Mouse (Mus musculus) heart, embryonic 11.5 days (tissue): ENCODE measurements around the gene Npas2. TPM values are rescaled to one million over a fixed set of nuclear protein-coding genes. Genes with fewer than 3 reads are reported as not detected.

Source experiments
- ATAC-seq: fragments of 200-750 bp; cut with Nextera tagmentation; replicated peaks from 2 replicates; pipeline ENCODE4 v1.8.0; 2017; ENCODE audit warnings: moderate library complexity; ENCODE audit not compliant: insufficient number of reproducible peaks, low FRiP score, low TSS enrichment
- H3K27ac ChIP-seq: fragments of 300-500 bp; sonication (generic); 2 replicates; pipeline ENCODE4 v1.5.1; 2014; ENCODE audit warnings: mild to moderate bottlenecking, low read depth, low read length
- H3K27me3 ChIP-seq: fragments of 300-500 bp; sonication (generic); 2 replicates; pipeline ENCODE4 v1.6.1; 2014; ENCODE audit warnings: mild to moderate bottlenecking, low read length, mixed read lengths; ENCODE audit not compliant: control insufficient read depth, insufficient read depth
- H3K36me3 ChIP-seq: fragments of 300-500 bp; sonication (generic); 2 replicates; pipeline ENCODE4 v1.6.1; 2014; ENCODE audit warnings: mild to moderate bottlenecking, low read length, moderate library complexity, mixed read lengths; ENCODE audit not compliant: control insufficient read depth, insufficient read depth
- H3K4me1 ChIP-seq: fragments of 300-500 bp; sonication (generic); 2 replicates; pipeline ENCODE4 v1.6.1; 2014; ENCODE audit warnings: low read length; ENCODE audit not compliant: control insufficient read depth, insufficient read depth
- H3K4me2 ChIP-seq: fragments of 300-500 bp; sonication (generic); 2 replicates; pipeline ENCODE4 v1.6.1; 2014; ENCODE audit warnings: mild to moderate bottlenecking, moderate library complexity
- H3K4me3 ChIP-seq: fragments of 300-500 bp; sonication (generic); 2 replicates; pipeline ENCODE4 v1.5.1; 2014; ENCODE audit warnings: low read depth, low read length
- H3K9ac ChIP-seq: fragments of 300-500 bp; sonication (generic); 2 replicates; pipeline ENCODE4 v1.6.1; 2014; ENCODE audit warnings: mild to moderate bottlenecking, low read depth, low read length, moderate library complexity
- H3K9me3 ChIP-seq: fragments of 300-500 bp; sonication (generic); replicated peaks from 2 replicates; pipeline ENCODE4 v1.6.1; 2016; ENCODE audit warnings: low read length; ENCODE audit not compliant: control insufficient read depth
- WGBS: fragments of 180-500 bp; shearing (Covaris S2); extraction: QIAGEN DNeasy Blood & Tissue Kit; methylation state at CpG from one replicate; pipeline ENCODE4 v1.1.7; 2014; ENCODE audit not compliant: insufficient replicate concordance; 5-methylcytosine and 5-hydroxymethylcytosine counted together
- polyA plus RNA-seq: library from polyadenylated mRNA; unstranded; fragments of >200 nt; fragmentation: Nextera tagmentation; extraction: Ambion mirVana; gene quantifications from 2 replicates; pipeline ENCODE4 v1.2.1, GENCODE M21; 2014

Gene Npas2
- polyA plus RNA-seq, 1 experiment from 2014 or later, result 0.13 TPM

DNA sequence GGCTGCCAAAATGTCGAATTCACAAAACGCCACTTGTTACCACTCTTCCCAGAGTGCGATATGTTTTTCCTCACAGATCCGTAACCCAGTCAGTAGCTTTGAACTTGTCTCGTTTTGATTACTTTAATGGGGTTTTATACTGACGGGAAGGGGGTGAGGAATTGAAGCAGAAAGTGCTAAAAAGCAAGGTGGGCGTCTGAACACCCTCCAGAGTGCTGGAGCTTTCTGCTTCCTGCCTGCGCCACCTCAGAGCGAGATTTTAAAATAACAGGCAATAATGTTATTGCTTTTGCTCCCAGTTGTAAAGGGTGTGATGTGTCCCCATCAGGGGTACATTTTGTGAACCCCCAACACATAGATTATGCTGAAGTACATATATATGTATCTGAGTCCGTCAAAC, 145.3 kb downstream of the Npas2 start:
- peaks cover 3% of the 10 kb centered on the region for H3K4me1 ChIP-seq
- WGBS, result 67% methylated on average over 10 of the region's 10 CpGs
- no peak overlapping the region for H3K4me2 ChIP-seq
- H3K27me3 ChIP-seq, result peaks cover 9% of the 10 kb centered on the region
- no peaks in the 10 kb centered on the region for H3K9me3 ChIP-seq
- H3K9ac ChIP-seq, result no peak overlapping the region
- no peak overlapping the region for H3K4me3 ChIP-seq
- no peak for ATAC-seq
- no peak overlapping the region for H3K27ac ChIP-seq
- H3K36me3 ChIP-seq, result no peaks in the 10 kb centered on the region

DNA sequence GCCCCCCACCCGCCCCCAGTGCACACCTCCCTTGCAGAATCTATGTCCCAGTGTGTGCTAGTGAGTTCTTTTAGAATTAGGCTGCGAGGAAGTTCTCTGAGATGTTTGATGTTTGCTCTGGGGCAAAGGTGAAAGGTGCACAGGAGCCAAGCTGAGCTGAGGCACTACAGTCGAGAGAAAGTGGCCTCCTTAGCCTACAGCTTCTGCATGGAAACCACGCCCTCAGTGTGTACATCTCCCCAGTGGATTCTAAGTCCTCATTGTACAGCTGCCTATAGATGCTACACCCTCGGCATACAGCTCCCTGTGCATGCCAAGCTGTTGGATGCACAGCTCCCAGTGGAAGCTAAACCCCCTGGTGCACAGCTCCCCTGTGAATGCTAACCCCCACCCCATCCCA, 145.9 kb downstream of the Npas2 start:
- peaks cover 3% of the 10 kb centered on the region for H3K4me1 ChIP-seq
- H3K27me3 ChIP-seq, result peaks cover 9% of the 10 kb centered on the region
- H3K36me3 ChIP-seq, result no peaks in the 10 kb centered on the region
- no peak for ATAC-seq
- H3K27ac ChIP-seq, result no peak overlapping the region
- H3K4me3 ChIP-seq, result no peak overlapping the region
- no peak overlapping the region for H3K4me2 ChIP-seq
- 57% methylated on average over 5 of the region's 5 CpGs for WGBS
- no peaks in the 10 kb centered on the region for H3K9me3 ChIP-seq
- no peak overlapping the region for H3K9ac ChIP-seq

DNA sequence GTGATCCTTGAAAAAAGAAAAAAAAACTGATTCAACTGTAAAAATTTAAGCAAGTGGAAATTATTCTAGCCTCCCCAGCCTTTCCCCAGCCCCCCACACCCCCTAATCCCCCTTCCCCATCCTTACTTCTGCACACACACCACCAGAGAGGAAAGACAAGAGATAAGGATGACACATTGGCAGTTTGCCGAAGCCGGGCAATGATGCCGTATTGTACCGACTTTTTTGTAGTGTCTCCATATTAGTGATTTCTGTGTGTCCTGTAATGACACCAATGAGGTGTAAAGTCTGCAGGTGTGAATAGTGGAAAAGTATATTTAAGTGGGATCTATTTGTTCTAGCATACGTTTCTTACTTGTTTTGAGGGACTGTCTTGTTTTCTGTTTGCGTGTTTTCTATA, 146.6 kb downstream of the Npas2 start:
- peaks cover 3% of the 10 kb centered on the region for H3K4me1 ChIP-seq
- no peak overlapping the region for H3K4me2 ChIP-seq
- no peak for ATAC-seq
- H3K9me3 ChIP-seq, result no peaks in the 10 kb centered on the region
- WGBS, result 52% methylated on average over 6 of the region's 6 CpGs
- peaks cover 6% of the 10 kb centered on the region for H3K27me3 ChIP-seq
- H3K9ac ChIP-seq, result no peak overlapping the region
- no peaks in the 10 kb centered on the region for H3K36me3 ChIP-seq
- no peak overlapping the region for H3K4me3 ChIP-seq
- no peak overlapping the region for H3K27ac ChIP-seq

DNA sequence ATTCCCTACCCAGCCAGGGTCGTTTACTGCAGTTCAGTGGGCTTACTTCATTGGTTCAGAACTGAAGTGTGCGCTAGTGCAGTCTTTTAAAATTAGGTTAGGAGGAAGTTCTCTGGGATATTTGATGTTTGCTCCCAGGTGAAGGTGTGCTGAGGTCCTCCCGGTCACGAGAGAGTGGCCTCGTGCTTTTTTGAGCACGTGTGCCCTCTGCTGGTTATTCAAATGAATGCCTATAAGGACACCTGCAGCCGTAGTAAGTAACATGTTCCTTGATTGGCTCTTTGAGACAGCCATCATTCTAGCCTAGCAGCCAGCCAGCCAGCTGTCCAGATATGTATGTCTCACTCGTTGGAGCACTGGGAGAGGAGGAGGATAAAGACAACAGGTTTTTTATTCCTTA, 147.1 kb downstream of the Npas2 start:
- no peak overlapping the region for H3K4me2 ChIP-seq
- H3K9me3 ChIP-seq, result no peaks in the 10 kb centered on the region
- H3K9ac ChIP-seq, result no peak overlapping the region
- no peak for ATAC-seq
- no peak overlapping the region for H3K4me3 ChIP-seq
- peaks cover 11% of the 10 kb centered on the region for H3K27me3 ChIP-seq
- H3K36me3 ChIP-seq, result no peaks in the 10 kb centered on the region
- peaks cover 3% of the 10 kb centered on the region for H3K4me1 ChIP-seq
- H3K27ac ChIP-seq, result no peak overlapping the region
- 23% methylated on average over 8 of the region's 8 CpGs for WGBS

DNA sequence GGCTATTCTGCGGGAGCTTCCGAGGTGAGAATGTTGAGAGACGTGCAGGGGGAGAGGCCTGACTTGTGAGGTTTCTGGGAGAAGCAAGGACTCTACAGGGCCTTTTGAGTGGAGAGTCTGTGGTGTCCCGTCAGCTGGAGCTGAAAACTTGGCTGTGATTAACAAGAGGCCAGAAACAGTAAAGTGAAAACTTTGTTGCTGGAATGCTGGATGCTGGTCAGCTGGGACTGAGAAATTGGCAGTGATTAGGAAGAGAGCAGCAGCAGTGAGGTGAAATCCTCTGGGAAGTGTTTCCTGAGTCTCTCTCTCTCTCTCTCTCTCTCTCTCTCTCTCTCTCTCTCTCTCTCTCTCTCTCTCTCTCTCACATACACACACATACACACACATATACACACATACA, 148.3 kb downstream of the Npas2 start:
- Histone ChIP-seq H3K4me1 (no peaks in the 10 kb centered on the region), H3K4me2 (no peak overlapping the region), H3K27ac (no peak overlapping the region), H3K36me3 (no peaks in the 10 kb centered on the region), H3K9me3 (no peaks in the 10 kb centered on the region), H3K4me3 (no peak overlapping the region), H3K27me3 (peaks cover 13% of the 10 kb centered on the region), H3K9ac (no peak overlapping the region)
- WGBS, result 71% methylated on average over 4 of the region's 4 CpGs
- ATAC-seq, result no peak

DNA sequence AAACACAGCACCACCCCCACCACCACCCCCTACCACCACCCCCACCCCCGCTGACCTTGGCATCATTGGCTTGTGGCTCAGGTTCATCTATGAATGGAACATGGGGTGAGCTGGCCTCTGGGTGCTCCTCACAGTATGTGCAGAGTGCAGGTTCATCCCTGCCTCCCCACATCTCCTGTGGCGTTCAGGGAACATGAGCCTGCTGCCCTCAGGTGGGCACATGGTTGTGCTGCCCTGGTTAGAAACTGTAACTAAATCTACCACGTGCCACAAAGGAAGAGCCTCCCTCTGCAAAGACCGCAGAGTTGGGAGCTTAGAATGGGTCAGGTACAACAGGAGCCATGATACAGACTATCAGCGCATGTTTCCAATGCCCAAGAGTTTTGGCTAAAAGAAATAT, 149.7 kb downstream of the Npas2 start:
- WGBS, result 73% methylated on average over 5 of the region's 5 CpGs
- Histone ChIP-seq H3K27me3 (peaks cover 13% of the 10 kb centered on the region), H3K9me3 (no peaks in the 10 kb centered on the region), H3K36me3 (no peaks in the 10 kb centered on the region), H3K4me1 (no peaks in the 10 kb centered on the region), H3K9ac (no peak overlapping the region), H3K4me2 (no peak overlapping the region), H3K4me3 (no peak overlapping the region), H3K27ac (no peak overlapping the region)
- no peak for ATAC-seq

DNA sequence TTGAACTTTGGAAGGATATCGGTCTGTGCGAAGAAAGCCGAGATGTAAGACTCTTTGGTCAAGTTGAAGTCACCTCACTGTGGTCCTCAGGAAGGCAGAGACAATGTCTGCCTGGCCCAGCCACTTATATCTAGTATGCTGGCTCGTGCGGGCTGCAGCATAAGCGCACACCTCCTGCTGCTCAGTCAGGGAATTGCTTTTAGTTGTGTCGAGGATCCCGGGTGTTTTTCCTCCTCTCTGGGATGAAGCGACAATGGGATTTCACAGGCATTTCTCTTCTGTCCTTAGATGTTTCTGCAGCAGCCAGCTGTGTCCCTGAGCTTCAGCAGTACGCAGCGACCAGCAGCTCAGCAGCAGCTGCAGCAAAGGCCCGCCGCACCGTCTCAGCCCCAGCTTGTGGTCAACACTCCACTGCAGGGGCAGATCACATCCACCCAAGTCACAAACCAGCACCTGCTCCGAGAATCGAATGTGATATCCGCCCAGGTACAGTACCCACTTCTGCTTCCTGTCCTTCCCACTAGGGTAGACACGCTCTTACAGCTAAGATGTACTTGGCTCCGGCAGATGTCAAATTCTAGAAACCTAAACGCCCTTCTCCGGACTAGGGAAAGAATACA, 151.6 kb downstream of the Npas2 start:
- WGBS, result 48% methylated on average over 21 of the region's 21 CpGs
- Histone ChIP-seq H3K9me3 (no peaks in the 10 kb centered on the region), H3K4me3 (no peak overlapping the region), H3K27ac (no peak overlapping the region), H3K4me2 (peak overlapping the region; percentile 22; the same call in 1 of the 2 replicates), H3K4me1 (no peaks in the 10 kb centered on the region), H3K9ac (no peak overlapping the region), H3K27me3 (peaks cover 13% of the 10 kb centered on the region), H3K36me3 (no peaks in the 10 kb centered on the region)
- ATAC-seq, result no peak

DNA sequence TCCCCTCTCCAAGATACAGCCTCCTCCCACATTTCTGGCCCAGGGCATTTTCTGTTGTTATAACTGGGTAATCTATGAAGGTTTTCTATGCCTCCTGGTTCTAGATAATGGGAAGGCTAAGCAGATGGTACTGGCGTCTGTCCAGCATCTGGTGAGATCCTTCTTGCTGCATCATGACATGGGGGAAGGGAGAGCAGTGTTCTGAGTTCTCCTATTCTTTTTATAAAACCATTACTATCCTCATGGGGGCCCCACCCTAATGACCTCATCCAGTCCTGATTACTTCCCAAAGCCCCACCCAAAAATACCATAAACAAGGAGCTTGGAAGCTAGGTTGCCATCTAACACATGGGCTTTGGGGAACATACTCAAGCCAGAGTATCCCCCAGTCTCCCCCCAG, 155.5 kb downstream of the Npas2 start:
- Histone ChIP-seq H3K9me3 (no peaks in the 10 kb centered on the region), H3K36me3 (no peaks in the 10 kb centered on the region), H3K4me2 (no peak overlapping the region), H3K9ac (no peak overlapping the region), H3K4me1 (no peaks in the 10 kb centered on the region), H3K27ac (no peak overlapping the region), H3K27me3 (peaks cover 7% of the 10 kb centered on the region; the same call in 1 of the 2 replicates), H3K4me3 (no peak overlapping the region)
- no peak for ATAC-seq
- 38% methylated on average over 1 of the region's 1 CpGs for WGBS

DNA sequence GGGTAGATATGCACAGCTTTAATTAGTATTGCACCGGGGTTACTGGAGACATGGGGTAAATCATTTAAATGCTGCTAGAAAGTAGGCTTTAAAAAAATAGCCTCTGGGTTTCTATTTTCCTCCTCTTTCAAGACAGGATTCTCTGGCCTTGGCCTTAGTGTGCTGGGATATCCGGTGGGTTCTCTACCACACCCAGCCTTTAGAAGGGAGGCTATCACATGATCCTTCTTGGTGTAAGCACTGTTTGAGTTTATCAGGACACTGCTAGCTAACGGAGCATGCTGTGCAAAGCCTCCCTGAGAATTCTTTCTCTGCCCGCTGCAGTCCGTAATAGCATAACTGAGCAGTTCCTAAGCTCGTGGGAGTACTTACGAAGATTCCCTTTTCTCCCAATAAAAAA, 155.9 kb downstream of the Npas2 start:
- Histone ChIP-seq H3K27me3 (peaks cover 7% of the 10 kb centered on the region; the same call in 1 of the 2 replicates), H3K27ac (no peak overlapping the region), H3K9me3 (no peaks in the 10 kb centered on the region), H3K9ac (no peak overlapping the region), H3K36me3 (no peaks in the 10 kb centered on the region), H3K4me1 (no peaks in the 10 kb centered on the region), H3K4me2 (no peak overlapping the region), H3K4me3 (no peak overlapping the region)
- 68% methylated on average over 7 of the region's 7 CpGs for WGBS
- no peak for ATAC-seq
